Mouse (Mus musculus) hindlimb bud, embryonic 11.5 days (tissue): ENCODE results near the gene Babam2.

ENCODE experiments used
- DNase-seq: peaks from one replicate; pipeline ENCODE4 v3.0.0-alpha.2; 2012; ENCODE audit warnings: low read depth, low spot score; ENCODE audit errors: extremely low spot score

Babam2 gene

DNA sequence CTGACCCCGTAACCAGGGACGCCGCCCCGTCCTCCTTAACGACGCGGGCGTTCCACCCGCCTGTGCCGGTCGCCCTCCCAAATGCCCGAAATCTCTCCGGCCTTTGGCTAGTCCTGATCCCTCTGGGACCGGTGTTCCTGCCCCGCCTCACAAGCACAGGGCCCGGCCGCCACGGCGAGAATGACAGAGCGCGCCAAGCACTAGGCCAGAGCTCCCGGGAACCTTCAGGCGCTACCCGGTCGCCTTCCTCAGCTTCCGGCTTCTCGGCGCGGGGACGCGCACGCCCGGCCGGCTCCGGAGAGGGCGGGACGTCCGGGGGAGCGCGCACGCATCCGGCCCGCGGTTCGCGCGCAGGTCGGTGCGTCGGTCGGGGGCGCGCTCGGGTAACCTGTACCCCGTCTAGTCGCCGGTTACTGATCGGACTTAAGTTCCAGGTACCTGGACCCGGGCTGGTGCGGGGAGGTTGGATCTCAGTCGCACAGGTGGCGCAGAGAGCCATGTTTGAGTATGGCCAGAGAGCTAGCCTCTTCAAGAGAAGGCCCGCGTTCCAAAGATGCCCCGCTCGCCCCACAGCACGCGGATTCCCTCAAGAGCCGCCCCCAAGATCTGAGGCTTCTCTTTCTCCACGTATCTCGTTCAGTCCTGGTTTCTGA lies at the start of gene Babam2:
TSS of gene Babam2 (plus strand) at position 41 of the 653 bp plus-strand sequence.
- peak; percentile 64 for DNase-seq

DNA sequence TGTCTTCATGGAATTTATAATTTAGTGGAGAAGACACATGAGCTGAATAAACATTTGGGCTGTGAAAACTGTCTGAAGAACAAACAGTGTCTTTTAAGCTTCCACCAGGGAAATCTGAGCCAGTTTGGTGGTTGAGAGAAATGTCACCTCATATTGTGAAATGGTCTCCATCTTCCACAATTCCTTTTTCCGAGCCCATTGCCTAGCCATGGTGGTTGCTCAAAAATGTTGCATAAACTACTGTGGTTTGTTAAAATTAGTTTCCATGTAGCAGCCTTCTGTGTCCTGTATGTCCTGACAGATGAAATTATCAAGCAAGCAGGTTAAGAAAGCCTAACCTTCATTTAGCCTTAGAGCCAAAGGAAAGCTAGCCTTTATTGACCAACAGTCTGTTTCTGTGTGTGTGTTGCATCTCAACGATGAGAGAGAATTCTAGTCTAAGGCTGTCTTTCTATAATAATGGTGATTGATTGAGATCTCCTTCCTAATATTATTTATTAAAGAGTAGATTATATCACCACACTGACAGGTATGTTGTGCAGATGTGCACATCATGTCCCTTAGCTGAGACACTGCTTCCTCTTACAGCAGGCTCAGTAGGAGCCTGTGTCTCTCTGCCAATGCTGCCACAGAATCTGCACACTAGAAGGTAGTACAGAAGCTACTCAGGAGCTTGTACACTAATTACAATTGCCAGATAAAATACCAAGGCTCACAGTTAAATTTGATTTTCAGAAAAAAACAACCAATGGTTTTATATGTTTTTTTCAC lies 46.8 kb upstream of the Babam2 start:
- no peak for DNase-seq

DNA sequence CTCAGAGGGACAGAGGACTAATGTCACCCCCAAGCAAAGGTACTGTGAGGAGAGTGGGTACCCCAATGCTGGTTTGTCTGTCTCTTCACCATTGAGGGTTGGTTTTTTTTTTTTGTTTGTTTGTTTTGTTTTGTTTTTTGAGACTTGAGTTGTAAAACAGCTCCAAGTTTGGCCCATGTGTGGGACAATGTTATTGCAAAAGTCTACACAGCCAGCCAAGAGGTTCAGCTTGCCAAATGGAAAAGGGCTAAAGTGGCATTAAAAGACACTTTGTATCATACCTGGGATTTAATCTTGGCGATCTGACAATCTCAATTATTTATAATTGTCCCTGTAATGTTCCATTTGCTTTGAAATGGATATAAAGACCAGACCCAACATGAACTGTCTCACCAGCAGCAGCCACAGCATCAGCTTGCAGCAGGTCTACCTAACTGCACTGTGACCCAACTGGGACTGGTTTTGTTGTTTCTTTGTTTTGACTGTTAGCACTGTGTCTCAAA lies 41.7 kb upstream of the Babam2 start:
- DNase-seq = no peak

DNA sequence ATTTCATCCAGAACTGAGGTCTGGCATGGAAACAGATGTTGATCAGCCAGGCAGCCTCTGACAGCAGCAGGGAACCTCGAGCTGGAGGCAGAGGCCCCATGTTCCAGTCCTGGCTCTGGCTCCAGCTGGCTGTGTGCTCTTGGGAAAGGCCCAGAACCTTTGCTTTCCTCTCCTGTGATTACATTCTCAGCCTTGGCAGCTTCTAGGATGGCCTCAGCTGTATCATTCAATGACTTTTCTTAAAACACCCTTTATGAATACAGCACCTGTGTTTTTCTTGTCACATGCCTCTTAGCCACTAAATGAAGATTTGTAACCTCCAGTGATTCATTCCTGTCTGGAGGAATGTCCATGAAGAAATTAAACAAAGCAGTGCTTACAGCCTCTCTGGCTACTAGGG lies 31.3 kb upstream of the Babam2 start:
- no peak for DNase-seq

DNA sequence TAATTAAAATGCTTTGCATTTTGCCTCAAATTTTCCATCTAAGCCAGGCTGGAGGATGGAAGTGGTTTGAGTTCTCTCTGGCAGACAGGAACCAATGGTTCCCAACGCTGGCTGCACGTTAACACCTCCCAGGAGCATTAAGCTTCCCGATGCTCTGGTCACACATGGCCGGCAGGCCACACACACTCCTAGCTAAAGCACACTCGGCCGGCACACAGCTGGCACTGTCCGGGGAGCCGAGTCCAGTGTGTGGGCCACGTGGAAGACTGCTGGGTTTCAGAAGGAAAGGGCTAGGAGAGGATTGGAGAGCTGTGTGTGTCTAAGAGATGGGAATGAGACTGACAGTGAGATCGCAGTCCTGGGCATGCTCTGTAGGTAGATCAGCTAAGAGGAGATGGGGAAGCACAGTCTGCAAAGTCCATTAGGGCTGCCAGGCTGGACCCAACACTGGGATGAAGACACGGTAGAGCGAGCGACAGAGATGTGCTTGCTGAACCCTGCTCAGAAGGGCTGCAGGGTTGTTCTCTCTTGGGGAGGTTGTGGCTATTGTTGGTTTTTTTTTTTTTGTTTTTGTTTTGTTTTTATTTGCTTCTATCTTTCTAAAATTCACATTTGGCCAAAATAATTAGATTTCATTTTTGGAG lies 29.0 kb upstream of the Babam2 start:
- DNase-seq = no peak

DNA sequence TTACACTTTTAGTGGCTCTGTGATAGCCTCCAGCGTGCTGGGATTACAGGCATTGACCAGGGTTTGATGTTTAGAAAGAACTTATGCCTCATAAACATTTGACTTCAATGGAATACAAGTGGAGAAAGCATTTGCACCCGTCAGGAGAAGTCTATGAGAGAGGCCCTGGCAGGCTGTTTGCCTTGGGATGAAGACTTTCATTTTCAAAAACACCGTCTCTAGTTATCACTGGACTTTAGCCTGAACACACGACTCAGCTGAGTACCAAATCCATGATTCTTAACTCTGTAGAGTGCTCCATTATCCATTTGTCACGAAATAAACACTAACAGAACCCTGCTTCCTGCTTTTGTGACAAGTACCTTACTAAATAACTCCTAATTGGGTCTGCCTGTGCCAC lies 27.5 kb upstream of the Babam2 start:
- no peak for DNase-seq

GRCm38 (mm10) chr5:31671137-31671536 lies 26.3 kb upstream of the Babam2 start:
- no peak for DNase-seq

- no peak for DNase-seq
These were observed 24.1 kb upstream of the Babam2 start for GRCm38 (mm10) chr5:31673431-31673830.

GRCm38 (mm10) chr5:31678000-31678399 lies 19.5 kb upstream of the Babam2 start:
- DNase-seq = no peak

GRCm38 (mm10) chr5:31680183-31680582 lies 17.3 kb upstream of the Babam2 start:
- DNase-seq = no peak

DNA sequence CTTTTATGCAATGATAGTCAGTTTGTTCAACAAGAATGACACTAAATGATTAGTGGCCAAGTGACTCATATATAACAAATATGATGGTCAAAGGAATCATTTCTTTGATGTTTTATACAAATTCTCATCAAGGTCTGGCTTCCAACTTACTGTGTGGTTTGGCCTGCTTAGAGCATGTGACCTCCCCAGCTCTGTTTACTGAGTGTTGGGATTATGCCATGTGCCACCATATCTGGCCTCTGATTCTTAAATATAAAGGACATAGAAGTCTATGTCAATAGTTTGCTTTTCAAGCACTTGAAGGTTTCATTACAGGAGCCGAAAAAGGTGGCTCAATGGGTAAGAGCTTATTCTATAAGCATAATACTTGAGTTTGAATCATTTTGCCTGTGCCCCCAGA lies 15.2 kb upstream of the Babam2 start:
- no peak for DNase-seq

DNA sequence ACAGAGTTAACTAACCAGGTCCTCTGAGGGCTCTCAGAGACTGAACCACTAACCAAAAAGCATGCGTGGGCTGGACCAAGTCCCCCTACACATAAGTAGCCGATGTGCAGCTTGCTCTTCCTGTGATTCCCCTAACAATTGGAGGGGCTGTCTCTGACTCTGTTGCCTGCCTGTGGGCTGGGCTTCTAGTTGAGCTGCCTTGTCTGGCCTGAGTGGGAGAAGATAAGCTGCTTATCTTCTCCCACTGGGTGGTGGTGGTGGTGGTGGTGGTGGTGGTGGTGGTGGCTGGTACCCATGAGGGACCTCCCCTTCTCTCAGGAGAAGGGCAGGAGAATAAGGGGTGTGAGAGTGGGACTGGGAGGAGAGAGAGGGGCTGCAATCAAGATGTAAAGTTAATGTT lies 11.4 kb upstream of the Babam2 start:
- no peak for DNase-seq

DNA sequence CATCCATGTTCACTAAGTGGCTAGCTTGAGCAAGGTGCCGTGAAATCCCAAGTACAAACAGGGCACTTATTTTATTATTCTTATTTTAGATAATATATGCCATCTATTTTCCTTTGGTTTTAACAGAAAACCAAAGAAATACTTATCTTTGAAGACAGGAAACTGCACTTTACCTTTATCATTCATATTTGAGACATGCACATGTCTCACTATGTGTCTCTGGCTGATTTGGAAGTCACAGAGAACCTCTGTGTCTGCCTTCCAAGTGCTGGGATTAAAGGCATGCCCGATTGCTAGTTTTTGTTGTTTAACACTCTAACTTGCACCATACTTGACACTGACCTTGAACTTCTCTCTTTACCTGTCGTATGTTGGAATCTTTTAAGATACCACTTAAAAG lies 9.5 kb upstream of the Babam2 start:
- DNase-seq = no peak

GRCm38 (mm10) chr5:31693191-31693590 lies 4.3 kb upstream of the Babam2 start:
- no peak for DNase-seq

DNA sequence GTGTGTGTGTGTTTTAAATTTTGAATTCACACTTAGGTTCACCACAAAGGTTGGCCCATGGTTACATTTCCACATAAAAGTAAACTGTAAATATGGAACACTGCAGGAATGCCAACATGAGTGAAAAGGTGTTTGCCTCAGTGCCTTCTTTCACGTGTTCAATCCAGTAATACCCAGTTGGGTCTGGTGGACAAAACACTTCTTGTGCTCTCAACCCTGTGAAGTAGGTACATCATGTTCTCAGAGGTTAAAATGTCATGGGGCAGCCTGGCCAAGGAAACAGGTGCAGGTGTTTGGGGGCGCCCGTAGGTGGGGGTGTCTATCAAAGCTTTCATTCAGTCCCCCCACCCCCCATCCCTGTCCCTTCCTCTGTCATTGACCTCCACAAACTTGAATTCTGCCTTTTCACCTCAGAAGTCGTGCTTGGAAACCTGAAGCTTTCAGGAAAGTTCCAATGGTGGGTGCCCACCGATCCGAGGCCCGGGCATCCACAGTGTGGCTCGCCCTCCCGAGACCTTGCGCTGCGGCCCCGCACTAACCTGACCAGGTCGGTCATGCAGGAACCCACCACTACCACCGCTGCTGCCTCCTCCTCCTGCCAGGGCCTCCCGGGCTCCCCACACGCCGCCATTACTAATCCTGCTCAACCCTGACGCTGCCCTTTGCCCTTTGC lies 377 bp upstream of the Babam2 start, which contains the start of gene Rbks:
TSS of gene Rbks (minus strand) at position 657 of the 673 bp plus-strand sequence.
- DNase-seq = no peak

DNA sequence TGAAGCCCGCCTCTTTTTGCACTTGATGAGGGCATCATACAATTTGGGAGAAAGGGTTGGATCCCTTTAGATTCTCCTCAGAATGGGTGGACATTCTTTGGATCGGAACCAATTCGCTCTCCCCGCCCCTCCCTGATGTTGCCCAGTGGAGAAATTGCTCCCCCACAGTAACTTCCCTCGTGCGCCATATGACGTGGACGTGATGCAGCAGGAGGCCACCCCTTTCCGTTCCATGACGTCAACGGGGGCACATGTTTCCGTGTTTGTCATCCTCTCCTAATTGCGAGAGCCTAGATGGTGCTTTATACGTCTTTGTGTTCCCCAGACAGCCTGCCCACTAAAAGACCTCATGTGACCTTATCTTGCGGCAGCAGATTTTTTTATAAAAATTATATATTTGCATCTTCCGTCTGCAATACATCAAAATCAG lies 828 bp downstream of the Babam2 start:
- DNase-seq = peak; percentile 26

DNA sequence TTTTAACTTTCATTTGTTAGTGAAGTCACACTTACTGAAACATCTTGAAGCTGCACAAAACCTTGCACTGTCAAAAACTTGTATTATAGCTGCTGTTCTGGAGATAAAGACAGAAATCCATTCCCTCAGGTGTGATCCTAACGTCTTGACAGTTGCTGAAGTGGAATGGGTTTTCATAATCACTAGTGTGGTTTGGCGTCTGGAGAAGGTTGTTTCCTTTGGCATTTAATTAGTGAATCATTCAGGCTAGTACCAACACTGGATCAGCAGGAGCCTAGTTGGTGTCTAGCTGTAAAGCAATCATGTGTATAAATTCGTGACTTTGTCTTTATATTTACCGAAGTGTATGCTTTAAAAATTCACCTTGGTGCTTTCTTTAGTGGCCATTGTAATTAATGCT lies 1.4 kb downstream of the Babam2 start:
- no peak for DNase-seq

GRCm38 (mm10) chr5:31699397-31699796 lies 1.9 kb downstream of the Babam2 start:
- no peak for DNase-seq

- DNase-seq = no peak
These were observed 7.5 kb downstream of the Babam2 start for GRCm38 (mm10) chr5:31704971-31705370.

GRCm38 (mm10) chr5:31706826-31707225 lies 9.3 kb downstream of the Babam2 start:
- DNase-seq = no peak

DNA sequence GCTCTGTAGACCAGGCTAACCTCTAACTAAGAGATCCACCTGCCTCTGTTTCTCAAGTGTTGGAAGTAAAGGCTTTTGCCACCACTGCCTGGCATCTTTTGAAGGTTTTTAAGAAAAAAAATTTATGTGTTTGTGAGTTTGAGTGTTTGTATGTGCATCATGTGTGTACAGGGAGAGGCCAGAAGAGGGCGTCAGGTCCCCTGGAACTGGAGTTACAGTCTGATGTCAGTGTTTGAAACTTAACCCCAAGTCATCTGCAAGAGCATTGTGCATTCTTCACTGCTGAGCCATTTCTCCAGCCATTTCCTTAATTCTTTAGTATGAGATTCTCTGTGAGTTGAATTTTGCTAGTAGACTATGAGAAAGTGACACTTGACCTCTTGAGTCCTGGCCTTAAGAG lies 11.9 kb downstream of the Babam2 start:
- no peak for DNase-seq
